Mouse (Mus musculus) forebrain, postnatal 0 days (tissue): ENCODE data around the gene Sesn2. TPM values are rescaled to one million over a fixed set of nuclear protein-coding genes. Genes with fewer than 3 reads are reported as not detected.
"Not testable (repeated sequence)": the region's sequence is repeated elsewhere in the genome, so short reads cannot be mapped to it uniquely, and the experiment has no call there.

Source experiments
- ATAC-seq: fragments of 200-750 bp; cut with Nextera tagmentation; 2 replicates; pipeline ENCODE4 v1.8.0; 2017; ENCODE audit warnings: mild to moderate bottlenecking, moderate library complexity
- DNase-seq: peaks from one replicate; pipeline ENCODE4 v3.0.0-alpha.2; 2015
- H3K27ac ChIP-seq: fragments of 300-500 bp; sonication (generic); 2 replicates; pipeline ENCODE4 v1.5.1; 2014; ENCODE audit warnings: low read depth, mild to moderate bottlenecking, antibody characterized with exemption, low read length, moderate library complexity, mixed read lengths
- H3K27me3 ChIP-seq: fragments of 300-500 bp; sonication (generic); 2 replicates; pipeline ENCODE4 v1.6.1; 2014; ENCODE audit warnings: mild to moderate bottlenecking, low read length, mixed read lengths; ENCODE audit not compliant: insufficient read depth
- H3K36me3 ChIP-seq: fragments of 300-500 bp; sonication (generic); 2 replicates; pipeline ENCODE4 v1.6.1; 2014; ENCODE audit warnings: mild to moderate bottlenecking, moderate library complexity; ENCODE audit not compliant: insufficient read depth
- H3K4me1 ChIP-seq: fragments of 300-500 bp; sonication (generic); 2 replicates; pipeline ENCODE4 v1.6.1; 2014; ENCODE audit warnings: antibody characterized with exemption; ENCODE audit not compliant: insufficient read depth
- H3K4me2 ChIP-seq: fragments of 300-500 bp; sonication (generic); 2 replicates; pipeline ENCODE4 v1.6.1; 2014; ENCODE audit warnings: low read depth, mild to moderate bottlenecking, moderate library complexity
- H3K4me3 ChIP-seq: fragments of 300-500 bp; sonication (generic); 2 replicates; pipeline ENCODE4 v1.5.1; 2014; ENCODE audit warnings: low read depth, low read length, mixed read lengths
- H3K9ac ChIP-seq: fragments of 300-500 bp; sonication (generic); 2 replicates; pipeline ENCODE4 v1.6.1; 2014; ENCODE audit warnings: mild to moderate bottlenecking
- H3K9me3 ChIP-seq: fragments of 300-500 bp; sonication (generic); 2 replicates; pipeline ENCODE4 v1.6.1; 2016; ENCODE audit warnings: low read length
- CTCF ChIP-seq: sonication (generic); IDR thresholded peaks from 2 replicates; pipeline ENCODE4 v1.5.1; 2016; ENCODE audit warnings: antibody characterized with exemption, control low read depth, low read depth
- WGBS: fragments of 180-500 bp; shearing (Covaris S2); extraction: QIAGEN DNeasy Blood & Tissue Kit; methylation state at CpG from one replicate; pipeline ENCODE4 v1.1.7; 2014; 5-methylcytosine and 5-hydroxymethylcytosine counted together
- polyA plus RNA-seq: library from polyadenylated mRNA; unstranded; fragments of >200 nt; fragmentation: Nextera tagmentation; extraction: Ambion mirVana; gene quantifications from 2 replicates; pipeline ENCODE4 v1.2.1, GENCODE M21; 2015
- total RNA-seq: library from RNA; depleted of rRNA; stranded (reverse); fragments of >200 nt; gene quantifications from 2 replicates; pipeline ENCODE4 v1.2.3, GENCODE M21; 2014

Gene Sesn2
- total and polyA plus RNA-seq, 2 experiments from 2014 or later, result 9.0 to 15.1 TPM

GRCm38 (mm10) chr4:132482956-132483608 lies 27.2 kb downstream of the Sesn2 start:
- Histone ChIP-seq H3K9ac (no peak overlapping the region), H3K4me3 (no peak overlapping the region), H3K27ac (no peak overlapping the region), H3K27me3 (no peaks in the 10 kb centered on the region), H3K4me2 (no peak overlapping the region), H3K4me1 (no peaks in the 10 kb centered on the region), H3K36me3 (no peaks in the 10 kb centered on the region), H3K9me3 (no peaks in the 10 kb centered on the region)
- DNase-seq (no peak), ATAC-seq (no peak)
- WGBS, result 80% methylated on average over 13 of the region's 13 CpGs
- no peak for TF ChIP-seq CTCF

DNA sequence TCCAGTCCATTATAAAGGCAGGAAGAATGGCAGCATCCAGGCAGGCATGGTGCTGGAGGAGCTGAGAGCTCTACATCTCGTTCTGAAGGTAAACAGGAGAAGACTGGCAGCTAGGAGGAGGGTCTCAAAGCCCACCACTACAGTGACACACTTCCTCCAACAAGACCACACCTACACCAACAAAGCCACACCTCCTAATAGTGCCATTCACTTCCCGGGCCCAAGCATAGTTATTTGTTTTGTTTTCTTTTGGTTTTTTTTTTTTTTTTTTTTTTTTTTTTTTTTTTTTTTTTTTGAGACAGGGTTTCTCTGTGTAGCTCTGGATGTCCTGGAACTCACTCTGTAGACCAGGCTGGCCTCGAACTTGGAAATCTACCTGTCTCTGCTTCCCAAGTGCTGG lies 28.2 kb downstream of the Sesn2 start:
- not testable (repeated sequence) for ATAC-seq, H3K4me2 ChIP-seq, H3K27ac ChIP-seq, H3K9ac ChIP-seq, H3K27me3 ChIP-seq, H3K9me3 ChIP-seq, H3K36me3 ChIP-seq, H3K4me3 ChIP-seq, DNase-seq, H3K4me1 ChIP-seq
- 68% methylated on average over 3 of the region's 3 CpGs for WGBS

DNA sequence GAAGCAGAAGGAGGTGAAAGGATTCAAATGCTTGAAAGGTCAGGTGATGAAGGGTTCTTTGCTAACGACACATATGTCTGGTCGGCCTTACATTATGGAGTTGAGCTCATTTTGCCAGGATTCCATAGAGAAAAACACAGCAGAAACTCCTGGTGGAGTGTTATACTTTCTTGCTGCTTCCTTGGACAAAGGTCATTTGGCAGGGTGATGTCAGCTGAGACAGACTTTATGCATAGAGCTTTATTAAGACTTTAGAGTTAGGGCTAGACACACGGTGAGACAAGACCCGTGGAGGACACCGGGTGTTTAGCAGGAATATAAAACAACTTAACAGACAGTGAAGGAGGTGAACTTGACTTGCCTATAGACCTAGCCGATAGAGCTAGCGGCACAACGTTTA lies 32.5 kb downstream of the Sesn2 start:
- H3K27ac ChIP-seq, result no peak overlapping the region
- TF ChIP-seq CTCF, result no peak
- no peaks in the 10 kb centered on the region for H3K9me3 ChIP-seq
- no peaks in the 10 kb centered on the region for H3K27me3 ChIP-seq
- DNase-seq, result no peak
- H3K9ac ChIP-seq, result no peak overlapping the region
- no peak for ATAC-seq
- H3K4me2 ChIP-seq, result no peak overlapping the region
- 90% methylated on average over 8 of the region's 8 CpGs for WGBS
- no peaks in the 10 kb centered on the region for H3K36me3 ChIP-seq
- H3K4me1 ChIP-seq, result no peaks in the 10 kb centered on the region
- H3K4me3 ChIP-seq, result no peak overlapping the region

DNA sequence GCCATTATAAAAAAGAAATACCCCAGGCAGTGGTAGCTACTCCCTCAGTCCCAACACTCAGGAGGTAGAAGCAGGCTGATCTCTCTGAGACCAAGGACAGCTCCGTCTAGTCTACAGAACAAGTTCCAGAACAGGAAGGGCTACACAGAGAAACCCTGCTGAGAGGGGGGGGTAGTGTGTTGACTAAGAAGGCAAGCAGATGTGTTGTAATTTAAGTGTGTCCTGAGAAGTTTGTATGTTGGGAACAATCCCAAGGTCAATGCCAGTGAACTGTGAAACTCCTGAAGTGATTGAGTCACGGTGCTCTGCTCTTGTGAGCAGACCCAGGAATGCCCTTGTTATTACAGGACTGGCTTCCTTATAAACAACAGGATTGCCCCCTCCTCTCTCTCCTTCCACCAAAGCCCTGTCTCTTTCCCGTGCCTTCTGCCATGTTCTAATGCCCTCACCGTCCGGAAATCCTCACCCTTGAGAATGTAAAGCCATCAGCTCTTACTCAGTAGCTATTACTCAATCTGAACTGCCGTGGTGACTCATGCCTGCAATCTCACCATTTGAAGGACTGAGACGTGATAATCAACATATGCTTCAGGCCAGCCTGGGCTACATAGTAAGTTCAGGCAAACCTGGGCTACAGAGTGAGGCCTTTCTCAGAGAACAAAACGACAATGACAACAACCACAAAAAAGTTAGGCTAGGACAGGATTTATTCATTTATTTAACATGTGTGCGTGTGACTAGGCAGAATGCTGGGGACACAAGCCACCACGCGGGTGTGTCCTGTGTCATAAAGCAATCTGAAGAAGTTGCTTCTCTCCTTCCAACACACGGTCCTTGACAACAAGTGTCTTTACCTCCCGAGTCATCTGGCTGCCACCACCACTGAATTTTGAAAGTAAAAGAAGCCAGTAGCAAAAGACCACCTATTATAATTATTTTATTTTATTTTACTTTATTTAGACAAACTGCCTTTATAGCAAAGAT lies 34.1 kb downstream of the Sesn2 start:
- Histone ChIP-seq H3K9me3 (no peaks in the 10 kb centered on the region), H3K36me3 (no peaks in the 10 kb centered on the region), H3K4me3 (no peak overlapping the region), H3K9ac (no peak overlapping the region), H3K4me1 (no peaks in the 10 kb centered on the region), H3K4me2 (no peak overlapping the region), H3K27me3 (no peaks in the 10 kb centered on the region), H3K27ac (no peak overlapping the region)
- ATAC-seq (no peak), DNase-seq (no peak)
- no peak for TF ChIP-seq CTCF
- 83% methylated on average over 13 of the region's 13 CpGs for WGBS

- WGBS, result 67% methylated on average over 4 of the region's 4 CpGs
- no peak for ATAC-seq
- no peaks in the 10 kb centered on the region for H3K4me1 ChIP-seq
- no peak overlapping the region for H3K9ac ChIP-seq
- no peaks in the 10 kb centered on the region for H3K27me3 ChIP-seq
- no peak for TF ChIP-seq CTCF
- no peak overlapping the region for H3K4me2 ChIP-seq
- no peak overlapping the region for H3K27ac ChIP-seq
- H3K4me3 ChIP-seq, result no peak overlapping the region
- no peaks in the 10 kb centered on the region for H3K9me3 ChIP-seq
- H3K36me3 ChIP-seq, result no peaks in the 10 kb centered on the region
- no peak for DNase-seq
Measured at GRCm38 (mm10) chr4:132474631-132475030, 35.7 kb downstream of the Sesn2 start.

DNA sequence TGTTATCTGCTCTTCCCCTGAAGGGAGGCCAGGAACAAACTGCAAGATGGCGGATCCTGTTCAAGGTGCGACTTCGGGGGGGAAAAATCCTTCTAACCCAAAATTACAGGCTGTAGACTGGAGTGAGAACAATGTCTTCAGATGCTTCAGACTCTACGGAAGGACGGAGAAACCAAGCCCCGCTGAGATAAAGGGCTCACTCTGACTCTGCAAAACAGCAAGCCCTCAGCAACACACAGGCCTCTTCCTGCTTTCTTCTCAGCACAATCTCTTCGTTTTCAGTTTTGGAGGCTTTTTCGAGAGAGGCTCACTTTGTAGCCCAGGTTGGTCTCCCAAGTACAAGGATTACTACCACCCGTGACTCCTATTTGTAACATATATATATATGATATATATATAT lies 36.9 kb downstream of the Sesn2 start:
- Histone ChIP-seq H3K27me3 (no peaks in the 10 kb centered on the region), H3K9ac (no peak overlapping the region), H3K27ac (no peak overlapping the region), H3K4me2 (no peak overlapping the region), H3K9me3 (no peaks in the 10 kb centered on the region), H3K4me1 (no peaks in the 10 kb centered on the region), H3K36me3 (no peaks in the 10 kb centered on the region), H3K4me3 (no peak overlapping the region)
- TF ChIP-seq CTCF, result no peak
- no peak for DNase-seq
- WGBS, result 90% methylated on average over 9 of the region's 9 CpGs
- ATAC-seq, result no peak

GRCm38 (mm10) chr4:132469873-132470272 lies 40.4 kb downstream of the Sesn2 start:
- no peaks in the 10 kb centered on the region for H3K27me3 ChIP-seq
- no peak overlapping the region for H3K9ac ChIP-seq
- no peaks in the 10 kb centered on the region for H3K36me3 ChIP-seq
- H3K9me3 ChIP-seq, result no peaks in the 10 kb centered on the region
- H3K4me2 ChIP-seq, result no peak overlapping the region
- DNase-seq, result no peak
- ATAC-seq, result no peak
- H3K4me1 ChIP-seq, result no peaks in the 10 kb centered on the region
- no peak overlapping the region for H3K27ac ChIP-seq
- no peak for TF ChIP-seq CTCF
- H3K4me3 ChIP-seq, result no peak overlapping the region
- WGBS, result 19% methylated on average over 3 of the region's 3 CpGs
